Mouse (Mus musculus) heart, postnatal 0 days (tissue): ENCODE measurements around the gene Ccdc149.

Experiments
- CTCF ChIP-seq: IDR thresholded peaks from 2 replicates; pipeline ENCODE4 v1.5.1; 2016; ENCODE audit warnings: antibody characterized with exemption, control low read depth, low read depth
- EP300 ChIP-seq: IDR thresholded peaks from 2 replicates; pipeline ENCODE4 v1.6.1; 2016; ENCODE audit warnings: antibody characterized with exemption, low read depth

DNA sequence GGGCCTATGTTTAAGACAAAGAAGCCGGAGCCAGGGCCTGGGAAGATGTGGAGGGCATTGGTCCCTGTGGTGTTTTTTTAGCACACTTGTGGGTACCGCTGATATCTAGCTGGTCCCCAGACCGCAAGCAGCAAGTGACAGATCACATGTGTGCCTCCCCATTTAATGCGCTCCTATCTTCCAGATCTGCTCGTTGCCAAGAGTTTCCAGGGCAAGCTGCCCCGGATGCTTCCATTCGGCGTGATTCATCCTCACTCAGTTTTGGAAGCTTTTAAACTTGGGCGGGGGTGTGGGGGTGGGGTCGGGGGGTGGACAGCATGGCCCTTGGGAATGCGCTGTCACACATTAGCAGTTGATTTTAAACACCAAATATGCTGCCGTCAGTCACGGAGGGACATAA, 33.3 kb upstream of the Ccdc149 start:
- TF ChIP-seq CTCF (no peak), EP300 (no peak)
